Mouse (Mus musculus): Measurements from ENCODE around the gene Tmem253.

Gene Tmem253

GRCm38 (mm10) chr14:52006771-52007170 is 8.7 kb upstream of the Tmem253 start:
- DNase-seq (ENCODE audit: low spot score in 2 of 2), result no peak

GRCm38 (mm10) chr14:52008321-52009203 is 6.9 kb upstream of the Tmem253 start:
- DNase-seq (ENCODE audit: low spot score in 2 of 2), result peak; percentile 74 to 89

- no peak for DNase-seq (ENCODE audit: low spot score in 2 of 2)
Observed at GRCm38 (mm10) chr14:52009361-52009760, 6.1 kb upstream of the Tmem253 start.

DNA sequence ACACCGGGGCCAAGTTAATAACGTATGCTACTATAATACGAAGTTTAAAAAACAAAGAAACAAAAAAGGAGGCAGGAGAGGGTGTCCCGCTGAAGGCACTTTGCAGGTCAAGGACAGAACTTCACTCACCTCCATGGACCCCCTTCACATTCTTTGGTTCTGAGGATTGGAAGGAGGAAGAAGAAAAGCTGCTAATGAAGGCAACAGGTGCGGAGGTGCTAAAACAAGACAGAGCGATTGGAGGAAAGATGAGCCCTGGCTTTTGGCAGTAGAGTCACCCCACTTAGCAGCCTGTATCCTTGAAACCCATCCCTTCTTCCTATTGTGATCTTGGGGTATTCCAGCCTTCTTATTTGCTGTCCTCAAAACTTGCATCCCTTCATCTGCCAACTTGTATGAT is 5.6 kb upstream of the Tmem253 start:
- no peak for DNase-seq (ENCODE audit: low spot score in 2 of 2)

DNA sequence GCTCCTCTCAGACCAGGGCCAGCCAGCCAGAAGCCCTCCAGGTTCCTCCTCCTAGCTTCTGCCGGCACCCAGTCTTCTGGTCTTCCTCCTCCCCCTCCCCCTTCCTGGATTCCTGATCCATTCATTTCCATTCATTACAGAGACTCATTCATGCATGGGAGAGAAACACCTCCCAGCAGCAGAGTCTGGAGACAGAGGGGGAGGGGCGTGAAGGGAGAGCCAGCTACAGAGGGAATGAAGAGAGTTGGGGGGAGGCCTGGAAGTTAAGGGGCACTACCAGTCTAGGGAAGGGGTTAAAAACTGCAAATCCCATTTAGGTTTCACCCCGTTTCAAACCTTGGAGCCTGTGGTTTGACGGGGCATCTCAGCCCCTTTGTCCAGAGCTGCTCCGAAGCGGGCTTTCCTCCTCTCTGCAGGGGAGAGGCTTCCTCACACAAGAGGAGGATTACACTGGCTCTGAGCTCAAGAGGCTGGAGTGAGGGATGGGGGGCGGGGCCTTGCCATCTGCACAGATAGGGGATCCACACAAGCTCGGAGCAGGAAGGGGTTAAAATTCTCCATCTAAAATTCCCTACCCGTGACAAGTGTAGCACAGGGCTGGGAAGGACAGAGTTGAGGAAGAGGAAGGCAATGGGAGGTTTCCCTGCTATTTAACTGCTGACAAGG is 4.9 kb upstream of the Tmem253 start:
- DNase-seq (ENCODE audit: low spot score in 2 of 2), result no peak

GRCm38 (mm10) chr14:52011683-52012082 is 3.8 kb upstream of the Tmem253 start:
- no peak for DNase-seq (ENCODE audit: low spot score in 2 of 2)

GRCm38 (mm10) chr14:52012085-52012484 is 3.4 kb upstream of the Tmem253 start:
- DNase-seq (ENCODE audit: low spot score in 2 of 2), result no peak

DNA sequence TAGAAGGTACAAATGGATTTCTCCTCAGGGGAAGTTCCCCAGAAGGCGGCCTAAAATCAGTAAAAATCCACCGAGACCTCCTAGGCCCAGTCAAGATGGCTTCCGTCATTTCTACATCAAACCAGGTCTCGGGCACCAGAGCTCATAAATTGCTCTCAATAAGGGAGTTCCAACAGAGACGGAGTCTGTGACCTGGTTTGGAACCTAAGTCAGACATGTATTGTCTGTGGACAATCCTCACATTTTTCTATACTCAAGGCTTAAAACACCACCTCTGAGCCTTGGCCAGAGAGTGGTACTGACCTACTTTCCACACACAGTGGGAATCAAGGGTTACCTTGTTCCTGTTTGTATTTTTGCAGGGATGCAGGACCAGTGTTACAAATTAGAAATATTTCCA is 2.9 kb upstream of the Tmem253 start:
- DNase-seq (ENCODE audit: low spot score in 2 of 2), result no peak

DNA sequence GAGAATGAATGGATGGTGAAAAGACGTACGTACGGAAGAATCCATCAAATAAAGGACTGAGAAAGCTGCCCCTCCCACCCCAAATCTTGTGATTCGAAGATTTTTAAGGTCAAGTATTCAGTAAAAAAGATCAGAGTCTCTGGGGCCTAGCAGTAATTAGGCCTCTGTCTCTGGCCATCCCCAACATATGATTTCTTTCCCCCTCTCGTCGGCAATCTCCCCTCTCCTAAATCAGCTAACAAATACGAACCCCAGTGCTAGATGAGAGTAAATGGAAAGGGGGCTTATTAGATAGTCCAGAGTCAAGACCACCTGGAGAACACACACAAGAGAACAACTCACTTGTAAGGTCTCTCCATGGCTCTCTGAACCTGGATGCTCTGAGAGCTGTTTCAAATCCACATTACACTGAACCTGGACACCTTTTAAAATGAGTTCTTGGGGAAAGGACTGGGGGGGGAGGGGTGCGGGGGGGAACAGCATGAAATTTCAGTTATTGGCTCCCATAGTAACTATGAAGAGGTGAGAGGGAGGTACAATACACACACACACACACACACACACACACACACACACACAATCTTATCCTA is 2.3 kb upstream of the Tmem253 start:
- no peak for DNase-seq (ENCODE audit: low spot score in 2 of 2)

DNA sequence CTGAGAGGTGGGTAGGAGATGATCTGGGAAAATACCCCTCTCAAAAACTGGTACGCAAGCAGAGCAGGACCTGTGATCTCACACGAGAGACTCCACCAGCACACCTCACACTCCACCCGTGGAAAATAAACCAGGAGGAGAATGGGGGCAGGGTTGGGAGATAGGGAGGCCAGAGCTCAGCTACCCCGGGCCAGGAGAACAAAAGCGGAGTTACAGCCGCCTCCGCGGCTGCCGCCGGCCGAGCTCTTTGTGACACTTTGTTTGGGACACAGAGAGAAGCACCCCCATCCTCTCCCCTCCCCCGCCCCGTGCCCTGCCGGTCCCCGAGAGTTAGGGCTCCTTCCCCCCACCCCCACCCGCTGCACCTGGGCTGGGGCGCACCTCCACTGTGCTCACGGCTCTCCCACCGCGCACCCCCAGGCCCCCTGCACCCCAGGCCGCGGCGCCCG is 1.7 kb upstream of the Tmem253 start:
- peak in 1 of 2 experiments; percentile 43 for DNase-seq (ENCODE audit: low spot score in 2 of 2)

- DNase-seq (ENCODE audit: low spot score in 2 of 2), result no peak
Observed at GRCm38 (mm10) chr14:52014271-52014760, 1.1 kb upstream of the Tmem253 start.

DNA sequence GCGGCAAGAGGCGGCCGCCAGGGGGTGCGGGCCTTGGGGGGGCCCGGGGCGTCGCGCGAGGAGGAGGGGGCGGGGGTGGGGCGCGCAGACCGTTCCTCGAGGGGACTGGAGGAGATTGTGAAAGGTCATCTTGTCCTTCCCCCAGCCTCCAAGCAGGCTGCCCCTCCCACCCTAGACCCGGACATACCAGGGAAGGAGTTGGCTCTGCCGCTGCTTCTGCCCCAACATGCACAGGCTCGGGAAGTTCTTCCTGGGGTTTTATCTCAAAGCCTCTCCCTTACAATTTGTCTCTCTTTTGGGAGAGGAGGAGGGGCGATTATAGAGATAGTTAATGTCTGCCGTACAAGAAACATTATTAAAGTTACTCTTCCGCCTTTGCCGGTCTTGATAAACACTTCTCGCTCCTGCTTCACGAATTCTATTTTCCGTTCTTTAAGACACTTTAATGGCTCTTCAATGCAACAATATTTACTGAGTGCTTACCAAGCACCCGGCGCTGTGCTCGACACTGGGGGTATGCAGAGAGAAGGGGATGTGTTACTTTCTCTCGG is 622 bp upstream of the Tmem253 start:
- peak in 1 of 2 experiments; percentile 69 for DNase-seq (ENCODE audit: low spot score in 2 of 2)

GRCm38 (mm10) chr14:52016625-52017405 is 1.4 kb downstream of the Tmem253 start:
- DNase-seq (ENCODE audit: low spot score in 2 of 2), result no peak

GRCm38 (mm10) chr14:52017662-52018061 is 2.2 kb downstream of the Tmem253 start:
- no peak for DNase-seq (ENCODE audit: low spot score in 2 of 2)

GRCm38 (mm10) chr14:52018248-52019050 is 3.0 kb downstream of the Tmem253 start:
- DNase-seq (ENCODE audit: low spot score in 2 of 2), result no peak

DNA sequence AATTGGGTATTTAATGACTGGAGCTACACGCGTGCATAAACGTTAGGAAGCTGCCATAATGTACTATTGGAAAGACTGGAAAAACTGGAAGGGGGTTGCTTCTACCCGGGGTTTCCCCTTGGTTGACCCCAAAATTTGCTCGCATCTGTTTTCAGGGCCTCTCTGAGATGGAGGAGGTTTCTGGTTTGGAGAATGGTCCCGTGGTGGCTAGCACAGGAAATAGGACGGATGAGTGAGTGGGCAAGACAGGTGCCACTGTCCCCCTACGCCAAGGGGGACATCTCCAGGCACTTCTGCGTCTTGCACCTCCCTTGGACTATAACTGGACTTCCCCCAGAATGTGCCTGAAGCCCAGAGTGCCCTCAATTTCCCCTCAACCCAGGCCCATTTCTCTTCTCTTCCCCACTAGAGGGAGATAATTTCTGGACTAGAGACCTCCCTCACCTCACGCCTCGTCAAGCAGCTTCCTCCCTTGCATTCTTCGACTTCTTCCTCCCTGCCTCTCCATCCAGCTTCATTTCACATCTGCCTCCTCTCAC is 3.7 kb downstream of the Tmem253 start:
- no peak for DNase-seq (ENCODE audit: low spot score in 2 of 2)

GRCm38 (mm10) chr14:52019590-52020340 is 4.3 kb downstream of the Tmem253 start:
- DNase-seq (ENCODE audit: low spot score in 2 of 2), result peak; percentile 96

DNA sequence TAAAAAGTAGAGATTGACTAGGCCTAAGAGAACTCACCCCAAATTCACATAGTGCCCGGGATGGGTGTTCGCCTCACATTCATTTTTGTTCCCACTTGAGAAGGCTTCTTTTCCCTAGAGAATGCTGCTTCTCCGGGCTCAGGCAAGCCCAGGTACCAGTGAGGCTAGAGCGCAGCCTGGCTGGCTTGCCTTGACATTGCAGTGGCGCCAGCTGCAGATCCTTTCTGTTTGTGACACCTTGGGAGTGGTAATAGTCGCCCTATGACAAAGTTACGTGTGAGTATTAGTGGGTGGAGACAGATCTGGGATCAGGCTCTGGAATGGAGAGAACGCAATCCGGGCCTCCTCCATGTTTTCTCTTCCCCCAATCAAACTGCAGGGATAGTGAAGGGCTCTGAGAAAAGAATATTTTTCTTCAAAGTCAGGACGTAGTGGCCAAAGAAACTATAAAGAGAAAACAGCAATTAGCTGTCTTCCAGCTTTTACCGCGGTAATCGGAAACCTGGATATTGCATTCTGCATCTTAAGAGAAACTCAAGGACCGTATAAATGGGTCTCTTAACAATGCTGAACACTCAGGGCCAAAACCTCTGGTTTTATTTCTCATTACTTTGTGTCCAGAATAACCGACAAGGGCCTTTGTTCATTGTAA is 5.2 kb downstream of the Tmem253 start, which contains the start of gene Zfp219:
Gene Zfp219 (minus strand): TSS at position 248 of the 652 bp plus-strand sequence.
- DNase-seq (ENCODE audit: low spot score in 2 of 2), result peak; percentile 58 to 74

DNA sequence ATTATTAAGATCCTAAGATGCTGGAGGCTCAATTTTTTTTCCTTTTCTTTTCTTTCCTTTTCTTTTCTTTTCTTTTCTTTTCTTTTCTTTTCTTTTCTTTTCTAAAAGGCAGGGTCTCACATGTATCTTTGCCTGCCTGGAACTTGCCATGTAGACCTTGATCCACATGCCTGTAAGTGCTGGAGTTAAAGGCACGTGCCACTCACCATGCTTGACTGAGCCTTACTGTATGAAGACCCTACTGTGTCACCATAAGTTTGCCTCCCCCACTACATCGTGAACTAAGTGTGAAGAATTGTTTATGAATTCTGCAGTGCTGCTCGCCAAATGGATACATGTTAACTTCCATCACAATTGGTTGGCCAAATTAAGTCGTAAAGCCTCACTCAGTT is 5.7 kb downstream of the Tmem253 start:
- no peak for DNase-seq (ENCODE audit: low spot score in 2 of 2)

All from urinary bladder, adult 18-20 months (tissue).